Mouse (Mus musculus) myocyte (in vitro differentiated cells): ENCODE results near the gene Mindy4. TPM values are rescaled to one million over a fixed set of nuclear protein-coding genes. Genes with fewer than 3 reads are reported as not detected.

Source experiments
- H3K27me3 ChIP-seq: one replicate; pipeline ENCODE4 v1.6.1; 2011; ENCODE audit not compliant: control insufficient read depth, insufficient read depth, insufficient read length
- H3K36me3 ChIP-seq: one replicate; pipeline ENCODE4 v1.6.1; 2011; ENCODE audit not compliant: control insufficient read depth, insufficient read depth
- H3K4me2 ChIP-seq: one replicate; pipeline ENCODE4 v1.6.1; 2011; ENCODE audit warnings: low read depth, control low read depth
- H3K4me3 ChIP-seq: one replicate; pipeline ENCODE4 v1.5.1; 2011; ENCODE audit warnings: mild to moderate bottlenecking, control low read depth, moderate library complexity
- H3K79me2 ChIP-seq: one replicate; pipeline ENCODE4 v1.6.1; 2011; ENCODE audit not compliant: control insufficient read depth, insufficient read depth
- H3ac ChIP-seq: one replicate; pipeline ENCODE4 v1.6.1; 2011; ENCODE audit not compliant: control insufficient read depth, insufficient read length
- CEBPB ChIP-seq: IDR thresholded peaks from 2 replicates; pipeline ENCODE4 v1.6.1; 2011; ENCODE audit warnings: mild to moderate bottlenecking, moderate library complexity; ENCODE audit not compliant: poor library complexity, insufficient read depth, severe bottlenecking
- E2F4 ChIP-seq: IDR thresholded peaks from one replicate; pipeline ENCODE4 v1.6.1; 2011; ENCODE audit warnings: mild to moderate bottlenecking, control low read depth, moderate library complexity; ENCODE audit not compliant: insufficient read depth
- MAX ChIP-seq: IDR thresholded peaks from one replicate; pipeline ENCODE4 v1.6.1; 2011; ENCODE audit warnings: low read depth, mild to moderate bottlenecking, control low read depth
- MYOD1 ChIP-seq, 3 experiments: IDR thresholded peaks; one replicate each; pipeline ENCODE4 v1.6.1; 2011; ENCODE audit warnings: control low read depth in 2 of 3, low read depth in 2 of 3, mild to moderate bottlenecking in 2 of 3, moderate library complexity in 1 of 3; ENCODE audit not compliant: insufficient read length in 2 of 3, control insufficient read depth in 1 of 3
- MYOG ChIP-seq, 3 experiments: IDR thresholded peaks; one replicate each; pipeline ENCODE4 v1.6.1; 2011; ENCODE audit warnings: control low read depth in 2 of 3, low read depth in 2 of 3, mild to moderate bottlenecking in 2 of 3; ENCODE audit not compliant: insufficient read length in 2 of 3, control insufficient read depth in 1 of 3, insufficient read depth in 1 of 3
- POLR2A ChIP-seq: IDR thresholded peaks from one replicate; pipeline ENCODE4 v1.6.1; 2011; ENCODE audit warnings: low read depth, mild to moderate bottlenecking, control low read depth, moderate library complexity; ENCODE audit not compliant: insufficient read length
- POLR2AphosphoS2 ChIP-seq: IDR thresholded peaks from one replicate; pipeline ENCODE4 v1.6.1; 2011; ENCODE audit warnings: low read depth, control low read depth; ENCODE audit not compliant: insufficient read length
- REST ChIP-seq: IDR thresholded peaks from one replicate; pipeline ENCODE4 v1.6.1; 2011; ENCODE audit warnings: mild to moderate bottlenecking, control low read depth, moderate library complexity; ENCODE audit not compliant: insufficient read depth, insufficient read length
- SRF ChIP-seq: IDR thresholded peaks from one replicate; pipeline ENCODE4 v1.6.1; 2011; ENCODE audit warnings: low read depth; ENCODE audit not compliant: control insufficient read depth, insufficient read length
- TCF12 ChIP-seq: IDR thresholded peaks from one replicate; pipeline ENCODE4 v1.6.1; 2011; ENCODE audit warnings: mild to moderate bottlenecking, control low read depth; ENCODE audit not compliant: poor library complexity, insufficient read depth, severe bottlenecking
- TCF3 ChIP-seq: IDR thresholded peaks from one replicate; pipeline ENCODE4 v1.6.1; 2011; ENCODE audit warnings: low read depth, control low read depth; ENCODE audit not compliant: insufficient read length
- USF1 ChIP-seq: IDR thresholded peaks from one replicate; pipeline ENCODE4 v1.6.1; 2011; ENCODE audit warnings: low read depth, mild to moderate bottlenecking, control low read depth, moderate library complexity
- polyA plus RNA-seq: library from polyadenylated mRNA; unstranded; fragments of >200 nt; fragmentation: generic; extraction: Trizol; gene quantifications from one replicate; pipeline ENCODE4 v1.2.1, GENCODE M21; 2012; ENCODE audit warnings: missing spikeins

Gene Mindy4
- polyA plus RNA-seq, 1 experiment, result 5.0 TPM

- no peaks in the 10 kb centered on the region for H3K36me3 ChIP-seq
- H3ac ChIP-seq, result no peak overlapping the region
- no peak for TF ChIP-seq E2F4
- TF ChIP-seq REST, result no peak
- TF ChIP-seq TCF12, result no peak
- TF ChIP-seq CEBPB, result no peak
- TF ChIP-seq POLR2A, result no peak
- TF ChIP-seq MYOD1 (IDR thresholded peaks at IDR 0.05; ENCODE audit: control insufficient read depth in 1 of 3, insufficient read length in 2 of 3, low read depth in 2 of 3), result no peak
- TF ChIP-seq MYOG (IDR thresholded peaks at IDR 0.05; ENCODE audit: control insufficient read depth in 1 of 3, insufficient read depth in 1 of 3, insufficient read length in 2 of 3, low read depth in 2 of 3), result no peak
- no peak for TF ChIP-seq MAX
- no peak for TF ChIP-seq TCF3
- TF ChIP-seq POLR2AphosphoS2, result no peak
- TF ChIP-seq USF1, result no peak
- no peak for TF ChIP-seq SRF
- H3K27me3 ChIP-seq, result no peaks in the 10 kb centered on the region
- H3K4me3 ChIP-seq, result no peak overlapping the region
- no peak overlapping the region for H3K4me2 ChIP-seq
- no peaks in the 10 kb centered on the region for H3K79me2 ChIP-seq
Measured at GRCm38 (mm10) chr6:55282348-55282747, 79.2 kb downstream of the Mindy4 start.

GRCm38 (mm10) chr6:55285218-55285617, 82.0 kb downstream of the Mindy4 start:
- TF ChIP-seq SRF (no peak), TCF12 (no peak), USF1 (no peak), MAX (no peak), CEBPB (no peak), POLR2A (no peak), MYOG (IDR thresholded peaks at IDR 0.05; ENCODE audit: control insufficient read depth in 1 of 3, insufficient read depth in 1 of 3, insufficient read length in 2 of 3, low read depth in 2 of 3) (no peak), MYOD1 (IDR thresholded peaks at IDR 0.05; ENCODE audit: control insufficient read depth in 1 of 3, insufficient read length in 2 of 3, low read depth in 2 of 3) (no peak), E2F4 (no peak), POLR2AphosphoS2 (no peak), TCF3 (no peak), REST (no peak)
- H3K36me3 ChIP-seq, result no peaks in the 10 kb centered on the region
- no peak overlapping the region for H3K4me3 ChIP-seq
- no peaks in the 10 kb centered on the region for H3K79me2 ChIP-seq
- H3ac ChIP-seq, result no peak overlapping the region
- H3K4me2 ChIP-seq, result no peak overlapping the region
- no peaks in the 10 kb centered on the region for H3K27me3 ChIP-seq

GRCm38 (mm10) chr6:55288007-55288602, 84.9 kb downstream of the Mindy4 start:
- Histone ChIP-seq H3K4me2 (no peak overlapping the region), H3K36me3 (no peaks in the 10 kb centered on the region), H3K79me2 (no peaks in the 10 kb centered on the region), H3K4me3 (no peak overlapping the region), H3K27me3 (no peaks in the 10 kb centered on the region), H3ac (no peak overlapping the region)
- TF ChIP-seq MYOD1 (IDR thresholded peaks at IDR 0.05; ENCODE audit: control insufficient read depth in 1 of 3, insufficient read length in 2 of 3, low read depth in 2 of 3) (no peak), SRF (no peak), MYOG (IDR thresholded peaks at IDR 0.05; ENCODE audit: control insufficient read depth in 1 of 3, insufficient read depth in 1 of 3, insufficient read length in 2 of 3, low read depth in 2 of 3) (no peak), POLR2A (no peak), POLR2AphosphoS2 (no peak), MAX (no peak), CEBPB (no peak), TCF12 (no peak), REST (no peak), E2F4 (no peak), USF1 (no peak), TCF3 (no peak)

GRCm38 (mm10) chr6:55294549-55295131, 91.5 kb downstream of the Mindy4 start:
- no peaks in the 10 kb centered on the region for H3K27me3 ChIP-seq
- H3K4me3 ChIP-seq, result no peak overlapping the region
- peak; percentile 17 for TF ChIP-seq MAX
- peak; percentile 77 for TF ChIP-seq USF1
- no peak for TF ChIP-seq TCF12

GRCm38 (mm10) chr6:55295325-55295724, 92.1 kb downstream of the Mindy4 start:
- no peak overlapping the region for H3K4me3 ChIP-seq
- no peak for TF ChIP-seq USF1
- no peak for TF ChIP-seq POLR2AphosphoS2
- no peak for TF ChIP-seq CEBPB
- TF ChIP-seq MAX, result no peak
- TF ChIP-seq E2F4, result no peak
- TF ChIP-seq TCF12, result no peak
- no peak for TF ChIP-seq MYOD1 (IDR thresholded peaks at IDR 0.05; ENCODE audit: control insufficient read depth in 1 of 3, insufficient read length in 2 of 3, low read depth in 2 of 3)
- no peak for TF ChIP-seq MYOG (IDR thresholded peaks at IDR 0.05; ENCODE audit: control insufficient read depth in 1 of 3, insufficient read depth in 1 of 3, insufficient read length in 2 of 3, low read depth in 2 of 3)
- peak overlapping the region; percentile 79 for H3K4me2 ChIP-seq
- H3K36me3 ChIP-seq, result no peaks in the 10 kb centered on the region
- no peak overlapping the region for H3ac ChIP-seq
- H3K27me3 ChIP-seq, result no peaks in the 10 kb centered on the region
- H3K79me2 ChIP-seq, result no peaks in the 10 kb centered on the region

More at GRCm38 (mm10) chr6:55294549-55295131, 91.5 kb downstream of the Mindy4 start:
- Histone ChIP-seq H3K79me2 (no peaks in the 10 kb centered on the region), H3K36me3 (no peaks in the 10 kb centered on the region), H3ac (no peak overlapping the region), H3K4me2 (peak overlapping the region; percentile 79)
